Mouse (Mus musculus) G1E (cell line): ENCODE results near the gene Adam15. TPM values are rescaled to one million over a fixed set of nuclear protein-coding genes. Genes with fewer than 3 reads are reported as not detected.

Experiments
- ATAC-seq: 2 replicates; pipeline ENCODE4 v1.8.0; 2016; ENCODE audit warnings: mild to moderate bottlenecking; ENCODE audit not compliant: insufficient number of reproducible peaks, poor library complexity, low FRiP score, severe bottlenecking; ENCODE audit errors: extremely low read depth
- DNase-seq: peaks from one replicate; pipeline ENCODE4 v3.0.0; 2012; ENCODE audit warnings: low spot score
- H3K27me3 ChIP-seq: 2 replicates; pipeline ENCODE4 v1.6.1; 2012; ENCODE audit warnings: mild to moderate bottlenecking, low read length, inconsistent platforms; ENCODE audit not compliant: insufficient read depth
- H3K36me3 ChIP-seq: replicated peaks from 2 replicates; pipeline ENCODE3; 2012; ENCODE audit warnings: mild to moderate bottlenecking, inconsistent platforms
- H3K4me1 ChIP-seq: 2 replicates; pipeline ENCODE4 v1.6.1; 2012; ENCODE audit warnings: low read depth, low read length, inconsistent platforms, mixed read lengths; ENCODE audit not compliant: insufficient read depth
- H3K4me3 ChIP-seq: 2 replicates; pipeline ENCODE4 v1.5.1; 2012; ENCODE audit warnings: low read depth, mild to moderate bottlenecking, inconsistent platforms, low read length, moderate library complexity, mixed read lengths
- H3K9me3 ChIP-seq: replicated peaks from 2 replicates; pipeline ENCODE4 v1.6.1; 2012; ENCODE audit warnings: inconsistent platforms
- CTCF ChIP-seq: IDR thresholded peaks from 2 replicates; pipeline ENCODE4 v1.5.1; 2012; ENCODE audit warnings: low read depth, low read length, inconsistent platforms, mixed read lengths
- GATA1 ChIP-seq: IDR thresholded peaks from 2 replicates; pipeline ENCODE4 v1.6.1; 2012; ENCODE audit warnings: borderline replicate concordance, low read length, inconsistent platforms, mixed read lengths
- GATA2 ChIP-seq: IDR thresholded peaks from 2 replicates; pipeline ENCODE4 v1.6.1; 2012; ENCODE audit warnings: low read depth, low read length, inconsistent platforms, borderline replicate concordance
- POLR2AphosphoS5 ChIP-seq: IDR thresholded peaks from 2 replicates; pipeline ENCODE4 v1.6.1; 2012; ENCODE audit warnings: low read depth, low read length, inconsistent platforms; ENCODE audit not compliant: insufficient replicate concordance
- TAL1 ChIP-seq: conservative IDR thresholded peaks from 2 replicates; pipeline ENCODE4 v1.6.1; 2012; ENCODE audit warnings: low read depth, low read length, inconsistent platforms, mixed read lengths
- polyA plus RNA-seq: library from polyadenylated mRNA; stranded (reverse); fragments of >175 nt; gene quantifications from 2 replicates; pipeline ENCODE4 v1.2.3, GENCODE M21; 2012
- total RNA-seq, 2 experiments: library from RNA; stranded (forward) in 1 of 2; stranded (reverse) in 1 of 2; fragments of 200-1000 nt in 1 of 2; fragments of >200 nt in 1 of 2; fragmentation: Nextera tagmentation in 1 of 2; gene quantifications; 2 replicates each; pipeline ENCODE4 v1.2.3; 2014 to 2017

The Adam15 gene
- total and polyA plus RNA-seq, 3 experiments = 0.05 to 1.4 TPM; not detected in 1

GRCm38 (mm10) chr3:89305105-89305504 lies 44.7 kb downstream of the Adam15 start:
- Histone ChIP-seq H3K27me3 (peaks cover 41% of the 10 kb centered on the region), H3K9me3 (no peaks in the 10 kb centered on the region), H3K4me3 (no peak overlapping the region), H3K36me3 (no peaks in the 10 kb centered on the region), H3K4me1 (no peaks in the 10 kb centered on the region)
- ATAC-seq (no peak), DNase-seq (no peak)
- TF ChIP-seq TAL1 = no peak
- TF ChIP-seq GATA2 = no peak
- TF ChIP-seq GATA1 = no peak
- no peak for TF ChIP-seq CTCF
- no peak for TF ChIP-seq POLR2AphosphoS5

DNA sequence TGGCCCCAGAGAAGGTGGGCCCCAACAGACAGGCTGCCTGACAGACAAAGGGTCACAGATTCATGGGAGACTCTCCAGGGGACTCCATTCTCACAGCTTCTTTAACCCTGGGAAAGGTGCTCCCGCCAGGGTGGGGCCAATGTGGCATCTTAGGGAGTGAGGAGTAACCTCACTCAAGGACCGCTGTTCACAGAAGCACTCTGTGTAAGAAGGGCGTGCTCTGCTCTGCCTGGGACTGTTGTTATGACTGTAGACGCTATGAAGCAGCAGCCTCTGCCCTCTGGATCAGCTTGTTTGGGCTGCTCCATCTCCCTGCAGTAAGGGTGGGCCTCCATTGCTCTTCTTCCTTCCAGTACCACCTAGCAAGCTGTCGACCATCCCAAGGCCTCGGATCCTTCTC lies 45.4 kb downstream of the Adam15 start:
- H3K36me3 ChIP-seq = no peaks in the 10 kb centered on the region
- ATAC-seq (no peak), DNase-seq (no peak)
- H3K27me3 ChIP-seq = peaks cover 45% of the 10 kb centered on the region
- H3K9me3 ChIP-seq = no peaks in the 10 kb centered on the region
- H3K4me1 ChIP-seq = no peaks in the 10 kb centered on the region
- no peak overlapping the region for H3K4me3 ChIP-seq
- TF ChIP-seq POLR2AphosphoS5 = no peak
- TF ChIP-seq GATA2 = no peak
- no peak for TF ChIP-seq GATA1
- no peak for TF ChIP-seq TAL1

GRCm38 (mm10) chr3:89300514-89300913 lies 49.3 kb downstream of the Adam15 start:
- no peak for TF ChIP-seq CTCF
- TF ChIP-seq GATA2 = no peak
- no peak for TF ChIP-seq TAL1
- no peak for TF ChIP-seq POLR2AphosphoS5
- no peak for TF ChIP-seq GATA1
- ATAC-seq (no peak), DNase-seq (no peak)
- Histone ChIP-seq H3K27me3 (peaks cover 43% of the 10 kb centered on the region), H3K4me3 (no peak overlapping the region), H3K9me3 (no peaks in the 10 kb centered on the region), H3K36me3 (no peaks in the 10 kb centered on the region), H3K4me1 (no peaks in the 10 kb centered on the region)

DNA sequence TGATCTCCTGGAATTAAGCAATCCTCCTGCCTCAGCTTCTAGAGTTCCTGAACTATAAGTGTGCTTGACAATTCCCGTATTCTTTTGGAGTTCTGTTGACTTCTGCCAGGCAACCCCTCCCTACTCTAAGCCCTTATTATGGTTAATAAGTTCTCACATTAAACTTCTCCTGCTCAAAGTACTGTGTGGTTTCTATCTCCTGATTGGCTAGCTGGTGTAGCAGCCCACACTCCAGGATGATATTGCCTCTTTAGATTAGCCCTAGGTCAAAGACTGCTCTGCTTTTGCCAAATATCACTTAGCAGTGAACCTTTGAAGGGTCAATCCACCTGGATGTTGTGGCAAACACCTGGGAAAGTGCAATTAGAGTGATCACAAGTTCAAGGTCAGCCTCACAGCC lies 49.7 kb downstream of the Adam15 start:
- no peaks in the 10 kb centered on the region for H3K9me3 ChIP-seq
- no peak overlapping the region for H3K4me3 ChIP-seq
- ATAC-seq (no peak), DNase-seq (no peak)
- no peaks in the 10 kb centered on the region for H3K4me1 ChIP-seq
- no peak for TF ChIP-seq POLR2AphosphoS5
- TF ChIP-seq GATA2 = no peak
- no peak for TF ChIP-seq TAL1
- no peak for TF ChIP-seq GATA1
- TF ChIP-seq CTCF = no peak
- H3K27me3 ChIP-seq = peaks cover 41% of the 10 kb centered on the region
- H3K36me3 ChIP-seq = no peaks in the 10 kb centered on the region

GRCm38 (mm10) chr3:89299499-89299898 lies 50.3 kb downstream of the Adam15 start:
- TF ChIP-seq GATA2 (no peak), CTCF (no peak), POLR2AphosphoS5 (no peak), GATA1 (no peak), TAL1 (no peak)
- DNase-seq (no peak), ATAC-seq (no peak)
- H3K36me3 ChIP-seq = no peaks in the 10 kb centered on the region
- H3K9me3 ChIP-seq = no peaks in the 10 kb centered on the region
- no peak overlapping the region for H3K4me3 ChIP-seq
- H3K27me3 ChIP-seq = peaks cover 38% of the 10 kb centered on the region
- no peaks in the 10 kb centered on the region for H3K4me1 ChIP-seq

- DNase-seq (no peak), ATAC-seq (no peak)
- Histone ChIP-seq H3K9me3 (no peaks in the 10 kb centered on the region), H3K27me3 (peaks cover 39% of the 10 kb centered on the region), H3K36me3 (no peaks in the 10 kb centered on the region), H3K4me1 (no peaks in the 10 kb centered on the region), H3K4me3 (no peak overlapping the region)
- no peak for TF ChIP-seq GATA2
- TF ChIP-seq GATA1 = no peak
- no peak for TF ChIP-seq TAL1
Measured at GRCm38 (mm10) chr3:89298908-89299307, 50.9 kb downstream of the Adam15 start.
